Mouse (Mus musculus) kidney, postnatal 10 days (tissue): ENCODE data around the gene Nup107.
"Not testable (repeated sequence)": the region's sequence is repeated elsewhere in the genome, so short reads cannot be mapped to it uniquely, and the experiment has no call there.

Experiments used
- DNase-seq: peaks from one replicate; pipeline ENCODE4 v3.0.0; 2021; ENCODE audit warnings: mixed read lengths

Gene Nup107

GRCm38 (mm10) chr10:117713466-117713865 is 79.0 kb downstream of the Nup107 start:
- DNase-seq = no peak

- DNase-seq = no peak
Observed at GRCm38 (mm10) chr10:117712871-117713270, 79.6 kb downstream of the Nup107 start.

- no peak for DNase-seq
Observed at GRCm38 (mm10) chr10:117712191-117712754, 80.2 kb downstream of the Nup107 start.

- peak; percentile 56 for DNase-seq
Observed at GRCm38 (mm10) chr10:117711408-117711807, 81.1 kb downstream of the Nup107 start.

- peak; percentile 99 for DNase-seq
Observed at GRCm38 (mm10) chr10:117710604-117711141, 81.8 kb downstream of the Nup107 start, which contains the start of gene Mdm2. Gene Mdm2, minus strand, starts transcription at chr10:117710758.

GRCm38 (mm10) chr10:117709930-117710603 is 82.4 kb downstream of the Nup107 start:
- peak; percentile 89 for DNase-seq

GRCm38 (mm10) chr10:117709326-117709830 is 83.1 kb downstream of the Nup107 start:
- no peak for DNase-seq

GRCm38 (mm10) chr10:117708856-117709255 is 83.6 kb downstream of the Nup107 start:
- no peak for DNase-seq

- no peak for DNase-seq
Observed at GRCm38 (mm10) chr10:117708376-117708775, 84.1 kb downstream of the Nup107 start.

GRCm38 (mm10) chr10:117707114-117707838 is 85.2 kb downstream of the Nup107 start:
- no peak for DNase-seq

GRCm38 (mm10) chr10:117706440-117706839 is 86.1 kb downstream of the Nup107 start:
- no peak for DNase-seq

GRCm38 (mm10) chr10:117705806-117706205 is 86.7 kb downstream of the Nup107 start:
- no peak for DNase-seq

GRCm38 (mm10) chr10:117704964-117705335 is 87.6 kb downstream of the Nup107 start:
- no peak for DNase-seq

GRCm38 (mm10) chr10:117704314-117704963 is 88.1 kb downstream of the Nup107 start:
- not testable (repeated sequence) for DNase-seq

GRCm38 (mm10) chr10:117703506-117703905 is 89.0 kb downstream of the Nup107 start:
- DNase-seq = no peak

- DNase-seq = no peak
Observed at GRCm38 (mm10) chr10:117702024-117702833, 90.3 kb downstream of the Nup107 start.

- DNase-seq = no peak
Observed at GRCm38 (mm10) chr10:117701034-117701829, 91.3 kb downstream of the Nup107 start.
